Mouse (Mus musculus): ENCODE measurements around the gene Gucd1. TPM values are rescaled to one million over a fixed set of nuclear protein-coding genes. Genes with fewer than 3 reads are reported as not detected.
A peak's percentile ranks its signal among the peaks of the same experiment; 100 is the strongest.

Gucd1 gene
- total and polyA plus RNA-seq, 2 experiments: 115 to 166 TPM

DNA sequence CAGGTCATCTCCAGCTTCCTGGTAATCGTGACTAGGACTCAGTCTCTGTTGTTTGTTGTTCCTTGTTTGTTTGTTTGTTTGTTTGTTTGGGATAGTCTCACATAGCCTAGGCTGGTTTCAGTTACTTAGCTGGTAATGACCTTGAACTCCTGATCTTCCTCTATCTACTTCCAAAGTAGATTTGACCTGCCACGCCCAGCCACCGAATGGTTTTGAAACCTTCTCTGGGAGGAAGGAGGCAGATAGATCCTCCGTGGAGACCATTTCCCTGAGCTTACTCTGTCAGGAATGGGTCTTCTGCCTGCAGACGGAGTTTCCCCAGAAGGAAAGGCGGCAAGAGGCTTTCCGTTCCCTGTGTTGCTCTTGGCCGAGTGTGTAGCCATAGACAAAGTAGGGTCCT lies 44.8 kb upstream of the Gucd1 start:
- TF ChIP-seq POLR2A (IDR thresholded peaks at IDR 0.05; ENCODE audit: extremely low read depth, insufficient read depth, low read length): no peak
- TF ChIP-seq CTCF (IDR thresholded peaks at IDR 0.05; ENCODE audit: low read depth, low read length): no peak
- DNase-seq (ENCODE audit: extremely low read depth, low read depth, low spot score): no peak
- H3K9ac ChIP-seq (ENCODE audit: low read depth, low read length): no peak overlapping the region
- peaks cover 9% of the 10 kb centered on the region for H3K27me3 ChIP-seq (ENCODE audit: control insufficient read depth, insufficient read depth, low read length)
- H3K79me2 ChIP-seq (ENCODE audit: control insufficient read depth, insufficient read depth, low read length): no peaks in the 10 kb centered on the region
- H3K36me3 ChIP-seq (ENCODE audit: control insufficient read depth, insufficient read depth, low read length): no peaks in the 10 kb centered on the region
- WGBS: 83% methylated on average over 8 of the region's 8 CpGs
- no peak overlapping the region for H3K4me3 ChIP-seq (ENCODE audit: insufficient read depth, low read depth, low read length)
- 0 out of 2 replicates have a peak, but pooled peaks cover 2% of the 10 kb centered on the region for H3K4me1 ChIP-seq (ENCODE audit: control insufficient read depth, insufficient read depth, low read length)
- H3K27ac ChIP-seq (replicated peaks; ENCODE audit: insufficient read depth, low read depth, low read length): no peak overlapping the region

DNA sequence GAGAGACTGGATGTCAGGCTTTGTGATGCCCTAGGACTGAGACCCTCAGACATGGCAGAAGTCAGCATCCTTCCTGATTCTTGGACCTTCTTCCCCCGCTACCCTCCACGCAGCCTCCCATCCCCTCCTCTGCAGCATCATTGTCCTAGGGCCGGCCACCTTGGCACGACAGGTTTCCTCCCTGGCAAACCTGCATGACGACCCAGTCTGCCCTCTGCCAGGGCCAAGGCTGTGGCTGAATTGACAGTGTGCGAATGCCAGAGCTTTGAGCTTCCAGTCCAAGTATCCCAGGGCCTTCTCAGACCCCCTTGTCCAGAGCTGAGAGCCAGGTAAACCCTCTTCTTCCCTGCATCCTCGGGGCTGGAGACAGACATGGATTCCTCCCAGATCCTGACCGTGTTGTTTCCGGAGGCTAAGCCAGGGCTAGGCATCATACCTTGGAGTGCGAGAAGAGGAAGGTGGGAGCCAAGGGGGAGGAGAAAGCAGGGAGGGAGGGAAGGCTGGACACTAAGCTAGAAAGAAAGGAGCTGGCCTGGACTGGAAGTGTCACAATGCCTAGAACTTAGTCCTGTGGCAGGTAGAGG lies 43.4 kb upstream of the Gucd1 start, which contains the start of gene Ggt1:
Gene Ggt1, plus strand, starts transcription at position 534 of the 584 bp plus-strand sequence.
- H3K9ac ChIP-seq (ENCODE audit: low read depth, low read length): no peak within 1 kb of the TSS
- WGBS: 72% methylated on average over 10 of the region's 10 CpGs
- no peak for DNase-seq (ENCODE audit: extremely low read depth, low read depth, low spot score)
- peaks cover 9% of the 10 kb centered on the region for H3K27me3 ChIP-seq (ENCODE audit: control insufficient read depth, insufficient read depth, low read length)
- H3K27ac ChIP-seq (replicated peaks; ENCODE audit: insufficient read depth, low read depth, low read length): no peak within 1 kb of the TSS
- H3K79me2 ChIP-seq (ENCODE audit: control insufficient read depth, insufficient read depth, low read length): no peaks in the 10 kb centered on the region
- H3K4me3 ChIP-seq (ENCODE audit: insufficient read depth, low read depth, low read length): no peak within 1 kb of the TSS
- TF ChIP-seq POLR2A (IDR thresholded peaks at IDR 0.05; ENCODE audit: extremely low read depth, insufficient read depth, low read length) (no peak), CTCF (IDR thresholded peaks at IDR 0.05; ENCODE audit: low read depth, low read length) (no peak)
- H3K4me1 ChIP-seq (ENCODE audit: control insufficient read depth, insufficient read depth, low read length): 0 out of 2 replicates have a peak, but pooled peaks cover 2% of the 10 kb centered on the region
- no peaks in the 10 kb centered on the region for H3K36me3 ChIP-seq (ENCODE audit: control insufficient read depth, insufficient read depth, low read length)

DNA sequence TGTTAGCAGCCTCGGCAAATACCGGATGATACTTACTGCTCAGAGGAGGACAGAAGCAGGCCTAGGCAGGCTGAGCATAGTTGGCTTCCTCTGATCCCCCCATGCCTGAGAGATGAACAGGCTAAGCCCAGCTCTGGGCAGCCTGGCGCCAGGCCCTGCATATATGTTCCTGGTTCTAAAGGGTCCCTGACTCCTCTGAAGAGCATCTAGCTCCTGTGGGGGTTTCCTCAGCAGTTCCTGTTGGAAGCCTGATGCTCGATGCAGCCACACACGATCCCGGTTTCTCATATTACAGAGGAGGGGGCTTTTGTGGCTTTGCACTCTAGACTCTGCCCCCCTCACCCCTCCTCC lies 42.8 kb upstream of the Gucd1 start:
- Histone ChIP-seq H3K79me2 (ENCODE audit: control insufficient read depth, insufficient read depth, low read length) (no peaks in the 10 kb centered on the region), H3K9ac (ENCODE audit: low read depth, low read length) (no peak overlapping the region), H3K36me3 (ENCODE audit: control insufficient read depth, insufficient read depth, low read length) (no peaks in the 10 kb centered on the region), H3K4me3 (ENCODE audit: insufficient read depth, low read depth, low read length) (no peak overlapping the region), H3K27ac (replicated peaks; ENCODE audit: insufficient read depth, low read depth, low read length) (no peak overlapping the region), H3K27me3 (ENCODE audit: control insufficient read depth, insufficient read depth, low read length) (peaks cover 9% of the 10 kb centered on the region), H3K4me1 (ENCODE audit: control insufficient read depth, insufficient read depth, low read length) (0 out of 2 replicates have a peak, but pooled peaks cover 2% of the 10 kb centered on the region)
- DNase-seq (ENCODE audit: extremely low read depth, low read depth, low spot score): no peak
- TF ChIP-seq CTCF (IDR thresholded peaks at IDR 0.05; ENCODE audit: low read depth, low read length) (no peak), POLR2A (IDR thresholded peaks at IDR 0.05; ENCODE audit: extremely low read depth, insufficient read depth, low read length) (no peak)
- 38% methylated on average over 6 of the region's 6 CpGs for WGBS

DNA sequence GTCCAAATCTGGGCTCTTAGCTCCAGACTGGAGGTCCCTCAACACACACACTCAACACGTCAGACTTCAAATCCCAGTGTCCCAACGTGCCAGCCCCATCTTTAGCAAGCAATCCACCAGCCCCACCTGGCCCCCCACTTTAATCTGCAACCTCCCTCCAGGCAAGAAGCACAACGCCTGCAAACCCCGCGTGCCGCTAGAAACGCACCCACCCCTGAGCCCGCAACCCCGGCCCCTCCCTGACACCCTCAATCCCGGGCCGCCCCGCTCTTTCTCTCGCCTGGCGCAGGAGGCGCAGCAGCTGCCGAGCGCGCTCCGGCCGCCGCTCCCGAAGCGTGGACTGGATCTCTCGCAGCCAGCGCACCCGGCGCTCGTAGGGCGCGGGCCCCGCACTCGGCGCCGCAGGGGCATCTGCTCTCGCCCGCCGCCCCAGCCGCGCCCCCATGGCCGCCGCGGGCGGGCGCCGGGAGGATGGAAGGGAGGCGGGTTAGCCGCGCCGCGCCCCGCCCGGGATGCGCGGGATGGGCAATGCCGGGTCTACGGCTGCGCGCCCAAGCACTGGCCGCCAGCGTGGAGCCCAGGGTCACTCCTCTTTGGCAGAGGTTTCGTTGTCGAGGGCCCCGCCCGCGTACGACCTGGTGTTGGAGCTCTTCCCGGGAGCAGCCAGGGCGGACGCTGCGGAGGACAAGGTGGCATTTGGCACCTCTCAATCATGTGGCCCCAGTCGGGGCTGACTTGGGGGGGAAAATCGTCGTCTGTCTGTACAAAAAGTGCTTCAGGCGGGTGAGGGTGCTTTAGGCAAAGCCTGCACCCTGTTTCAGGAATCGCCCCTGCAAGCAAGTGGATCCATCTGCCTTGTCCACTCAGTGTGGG lies 42.1 kb upstream of the Gucd1 start, which contains the start of gene Lrrc75b:
Gene Lrrc75b, minus strand, starts transcription at position 655 of the 873 bp plus-strand sequence.
- Histone ChIP-seq H3K9ac (ENCODE audit: low read depth, low read length) (0 out of 2 replicates have a peak within 1 kb of the TSS, but pooled peaks have one; percentile 11), H3K27ac (replicated peaks; ENCODE audit: insufficient read depth, low read depth, low read length) (no peak within 1 kb of the TSS), H3K27me3 (ENCODE audit: control insufficient read depth, insufficient read depth, low read length) (peaks cover 9% of the 10 kb centered on the region)

DNA sequence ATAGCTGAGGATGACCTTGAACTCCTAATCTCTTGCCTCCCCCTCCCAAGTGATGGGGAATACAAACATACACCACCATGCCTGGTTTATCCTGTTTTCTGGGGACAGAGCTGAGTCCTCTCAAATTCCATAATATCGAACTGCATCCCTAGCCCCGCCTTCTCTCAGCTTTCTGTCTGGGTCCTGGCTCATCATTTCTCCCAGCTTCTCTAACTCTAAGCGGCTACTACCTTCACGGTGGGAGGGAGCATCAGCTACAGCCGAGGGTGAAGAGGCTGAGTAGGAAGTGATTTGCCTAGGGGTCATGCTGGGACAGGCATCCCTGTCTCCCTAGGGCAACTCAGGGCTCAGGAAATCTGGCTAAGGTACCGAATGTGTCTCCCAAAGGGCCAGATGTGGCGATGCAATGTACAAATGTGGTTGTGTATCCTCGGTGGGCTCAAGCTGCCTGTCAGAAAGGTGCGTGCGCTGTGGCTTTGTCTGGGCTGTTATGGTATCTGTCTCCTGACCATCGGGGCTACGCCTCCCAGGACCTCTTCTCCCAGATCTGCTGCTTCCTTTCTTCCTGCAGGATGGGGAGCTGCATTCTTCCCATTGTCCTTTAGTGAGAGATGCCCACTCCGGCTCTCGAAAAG lies 41.4 kb upstream of the Gucd1 start:
- 13% methylated on average over 14 of the region's 14 CpGs for WGBS
- H3K4me1 ChIP-seq (ENCODE audit: control insufficient read depth, insufficient read depth, low read length): 0 out of 2 replicates have a peak, but pooled peaks cover 2% of the 10 kb centered on the region

More for the DNA sequence above, 42.1 kb upstream of the Gucd1 start, which contains the start of gene Lrrc75b:
- DNase-seq (ENCODE audit: extremely low read depth, low read depth, low spot score): peak; percentile 58
- Histone ChIP-seq H3K4me1 (ENCODE audit: control insufficient read depth, insufficient read depth, low read length) (0 out of 2 replicates have a peak, but pooled peaks cover 2% of the 10 kb centered on the region), H3K79me2 (ENCODE audit: control insufficient read depth, insufficient read depth, low read length) (no peaks in the 10 kb centered on the region), H3K36me3 (ENCODE audit: control insufficient read depth, insufficient read depth, low read length) (no peaks in the 10 kb centered on the region), H3K4me3 (ENCODE audit: insufficient read depth, low read depth, low read length) (peak within 1 kb of the TSS; percentile 2; the same call in 1 of the 2 replicates)
- WGBS: 3% methylated on average over 68 of the region's 75 CpGs
- no peak for TF ChIP-seq CTCF (IDR thresholded peaks at IDR 0.05; ENCODE audit: low read depth, low read length)
- no peak for TF ChIP-seq POLR2A (IDR thresholded peaks at IDR 0.05; ENCODE audit: extremely low read depth, insufficient read depth, low read length)

More for the DNA sequence above, 41.4 kb upstream of the Gucd1 start:
- Histone ChIP-seq H3K27me3 (ENCODE audit: control insufficient read depth, insufficient read depth, low read length) (peaks cover 9% of the 10 kb centered on the region), H3K4me3 (ENCODE audit: insufficient read depth, low read depth, low read length) (no peak overlapping the region), H3K27ac (replicated peaks; ENCODE audit: insufficient read depth, low read depth, low read length) (no peak overlapping the region), H3K36me3 (ENCODE audit: control insufficient read depth, insufficient read depth, low read length) (no peaks in the 10 kb centered on the region), H3K79me2 (ENCODE audit: control insufficient read depth, insufficient read depth, low read length) (no peaks in the 10 kb centered on the region), H3K9ac (ENCODE audit: low read depth, low read length) (no peak overlapping the region)
- TF ChIP-seq POLR2A (IDR thresholded peaks at IDR 0.05; ENCODE audit: extremely low read depth, insufficient read depth, low read length) (no peak), CTCF (IDR thresholded peaks at IDR 0.05; ENCODE audit: low read depth, low read length) (no peak)
- no peak for DNase-seq (ENCODE audit: extremely low read depth, low read depth, low spot score)

Data from liver, adult 2 months (tissue).